Mouse (Mus musculus): ENCODE results near the gene Prr23a1.

DNA sequence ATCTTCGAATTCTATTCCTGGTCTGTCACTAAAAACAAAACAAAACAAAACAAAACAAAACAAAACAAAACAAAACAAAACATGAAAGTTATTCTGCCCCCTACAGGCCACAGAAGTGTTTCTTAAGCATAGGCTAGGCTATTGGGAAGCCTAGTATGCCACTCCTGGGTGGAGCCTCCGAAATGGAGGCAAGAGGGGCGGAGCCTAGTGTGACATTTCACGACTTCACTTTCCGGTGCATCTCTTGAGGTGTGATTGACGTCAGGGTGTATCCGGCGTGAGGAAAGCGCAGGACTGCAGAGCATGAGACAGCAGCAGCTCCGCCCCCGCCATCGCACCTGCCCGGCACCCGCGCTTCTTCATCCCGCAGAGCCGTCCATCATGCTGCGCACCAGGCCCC is 13.9 kb downstream of the Prr23a1 start, which contains the start of gene Prr23a2:
- TF ChIP-seq POLR2A (IDR thresholded peaks at IDR 0.05; ENCODE audit: control insufficient read depth, extremely low read depth, insufficient read depth, low read length, poor library complexity) (no peak), CTCF (IDR thresholded peaks at IDR 0.05; ENCODE audit: borderline replicate concordance, control insufficient read depth, extremely low read depth, insufficient read depth, low read length, poor library complexity) (no peak)

Measured in thymus, adult 2 months (tissue).